Mouse (Mus musculus) testis, adult 2 months (tissue): ENCODE data around the gene Zfp575. TPM values are rescaled to one million over a fixed set of nuclear protein-coding genes. Genes with fewer than 3 reads are reported as not detected.
A peak's percentile ranks its signal among the peaks of the same experiment; 100 is the strongest.

ENCODE experiments used
- H3K27ac ChIP-seq: fragments of 200-500 bp; 2 replicates; pipeline ENCODE4 v1.5.1; 2012; ENCODE audit warnings: low read depth, low read length; ENCODE audit not compliant: control insufficient read depth, insufficient read depth
- H3K27me3 ChIP-seq: fragments of 200-500 bp; 2 replicates; pipeline ENCODE4 v1.6.1; 2012; ENCODE audit warnings: mild to moderate bottlenecking, low read length, moderate library complexity; ENCODE audit not compliant: control insufficient read depth, insufficient read depth
- H3K36me3 ChIP-seq: fragments of 200-500 bp; 2 replicates; pipeline ENCODE4 v1.6.1; 2012; ENCODE audit warnings: mild to moderate bottlenecking, low read length; ENCODE audit not compliant: control insufficient read depth, insufficient read depth
- H3K4me1 ChIP-seq: fragments of 200-500 bp; 2 replicates; pipeline ENCODE4 v1.6.1; 2012; ENCODE audit warnings: low read length; ENCODE audit not compliant: control insufficient read depth, insufficient read depth
- H3K4me3 ChIP-seq: fragments of 200-500 bp; 2 replicates; pipeline ENCODE4 v1.5.1; 2012; ENCODE audit warnings: low read depth, mild to moderate bottlenecking, low read length, moderate library complexity, mixed read lengths; ENCODE audit not compliant: control insufficient read depth
- CTCF ChIP-seq: fragments of 200-500 bp; IDR thresholded peaks from 2 replicates; pipeline ENCODE4 v1.5.1; 2012; ENCODE audit warnings: low read depth, mild to moderate bottlenecking, inconsistent platforms, low read length, moderate library complexity; ENCODE audit not compliant: control insufficient read depth, insufficient read depth, insufficient replicate concordance
- POLR2A ChIP-seq: fragments of 200-500 bp; IDR thresholded peaks from 2 replicates; pipeline ENCODE4 v1.6.1; 2012; ENCODE audit warnings: low read depth, mild to moderate bottlenecking, inconsistent platforms, low read length, moderate library complexity; ENCODE audit not compliant: control insufficient read depth
- polyA plus RNA-seq: library from polyadenylated mRNA; depleted of rRNA; stranded (reverse); fragments of >200 nt; gene quantifications from 2 replicates; pipeline ENCODE4 v1.2.3, GENCODE M21; 2012; rRNA removed

Gene Zfp575
- polyA plus RNA-seq = 0.04 and 0.06 TPM in 2 replicates

GRCm38 (mm10) chr7:24587330-24588105 lies at the start of gene Zfp575, which contains the start of gene Ethe1:
Zfp575 (minus strand) TSS chr7:24587641.
Ethe1 (plus strand) TSS chr7:24587543.
- Histone ChIP-seq H3K36me3 (no peaks in the 10 kb centered on the region), H3K4me3 (peak within 1 kb of the TSS; percentile 36; the same call in 1 of the 2 replicates), H3K27ac (no peak within 1 kb of the TSS), H3K4me1 (peaks cover 8% of the 10 kb centered on the region), H3K27me3 (no peaks in the 10 kb centered on the region)
- TF ChIP-seq POLR2A = no peak
- no peak for TF ChIP-seq CTCF

- TF ChIP-seq POLR2A (no peak), CTCF (no peak)
- Histone ChIP-seq H3K4me3 (no peak overlapping the region), H3K27me3 (peaks cover 5% of the 10 kb centered on the region)
Measured at GRCm38 (mm10) chr7:24637046-24637445, 49.6 kb upstream of the Zfp575 start.

GRCm38 (mm10) chr7:24636264-24636663 lies 48.8 kb upstream of the Zfp575 start, which contains the start of gene Lypd3:
Lypd3 (plus strand) TSS chr7:24636550.
- Histone ChIP-seq H3K27ac (no peak within 1 kb of the TSS), H3K36me3 (no peaks in the 10 kb centered on the region), H3K4me1 (peaks cover 25% of the 10 kb centered on the region), H3K4me3 (no peak within 1 kb of the TSS), H3K27me3 (peaks cover 5% of the 10 kb centered on the region)
- no peak for TF ChIP-seq POLR2A
- no peak for TF ChIP-seq CTCF

More at GRCm38 (mm10) chr7:24637046-24637445, 49.6 kb upstream of the Zfp575 start:
- Histone ChIP-seq H3K27ac (no peak overlapping the region), H3K4me1 (peaks cover 25% of the 10 kb centered on the region), H3K36me3 (no peaks in the 10 kb centered on the region)

- H3K4me1 ChIP-seq = peaks cover 16% of the 10 kb centered on the region
- no peaks in the 10 kb centered on the region for H3K27me3 ChIP-seq
- H3K36me3 ChIP-seq = no peaks in the 10 kb centered on the region
- H3K27ac ChIP-seq = no peak overlapping the region
- no peak overlapping the region for H3K4me3 ChIP-seq
- no peak for TF ChIP-seq CTCF
- TF ChIP-seq POLR2A = no peak
Measured at GRCm38 (mm10) chr7:24630116-24630880, 42.9 kb upstream of the Zfp575 start.

- TF ChIP-seq POLR2A (no peak), CTCF (no peak)
Measured at GRCm38 (mm10) chr7:24629672-24630071, 42.2 kb upstream of the Zfp575 start.

GRCm38 (mm10) chr7:24628685-24629610 lies 41.5 kb upstream of the Zfp575 start:
- Histone ChIP-seq H3K36me3 (no peaks in the 10 kb centered on the region), H3K4me3 (peak overlapping the region; percentile 69), H3K4me1 (peaks cover 16% of the 10 kb centered on the region), H3K27ac (no peak overlapping the region), H3K27me3 (no peaks in the 10 kb centered on the region)
- TF ChIP-seq POLR2A (no peak), CTCF (no peak)

More at GRCm38 (mm10) chr7:24629672-24630071, 42.2 kb upstream of the Zfp575 start:
- no peak overlapping the region for H3K27ac ChIP-seq
- H3K27me3 ChIP-seq = no peaks in the 10 kb centered on the region
- peaks cover 16% of the 10 kb centered on the region for H3K4me1 ChIP-seq
- no peak overlapping the region for H3K4me3 ChIP-seq
- no peaks in the 10 kb centered on the region for H3K36me3 ChIP-seq
